Mouse (Mus musculus) gastrocnemius, postnatal 4 days (tissue): Measurements from ENCODE around the gene Rhog. TPM values are rescaled to one million over a fixed set of nuclear protein-coding genes. Genes with fewer than 3 reads are reported as not detected.

Source experiments
- DNase-seq, 2 experiments: peaks; one replicate each; pipeline ENCODE4 v3.0.0; 2021 to 2022; ENCODE audit warnings: low spot score in 2 of 2, mixed read lengths in 2 of 2
- total RNA-seq, 2 experiments: library from RNA; stranded (reverse); gene quantifications; 2 replicates each; pipeline ENCODE4 v1.2.3; 2021

Rhog gene
- total RNA-seq, 2 experiments from 2014 or later: 42.9 to 43.5 TPM

- DNase-seq: no peak
Observed at GRCm38 (mm10) chr7:102253631-102254030, 2.2 kb downstream of the Rhog start.

GRCm38 (mm10) chr7:102250631-102251214 is 5.1 kb downstream of the Rhog start:
- peak; percentile 82 to 91 for DNase-seq

GRCm38 (mm10) chr7:102249896-102250630 is 5.8 kb downstream of the Rhog start:
- peak; percentile 62 to 80 for DNase-seq

- peak in 1 of 2 experiments; percentile 24 for DNase-seq
Observed at GRCm38 (mm10) chr7:102249531-102249895, 6.3 kb downstream of the Rhog start.

GRCm38 (mm10) chr7:102248691-102249404 is 7.0 kb downstream of the Rhog start:
- DNase-seq: no peak

- no peak for DNase-seq
Observed at GRCm38 (mm10) chr7:102246956-102247797, 8.7 kb downstream of the Rhog start.

GRCm38 (mm10) chr7:102246265-102246664 is 9.6 kb downstream of the Rhog start:
- no peak for DNase-seq

GRCm38 (mm10) chr7:102245775-102246174 is 10.1 kb downstream of the Rhog start:
- DNase-seq: peak in 1 of 2 experiments; percentile 42

- peak in 1 of 2 experiments; percentile 67 for DNase-seq
Observed at GRCm38 (mm10) chr7:102244782-102245535, 10.9 kb downstream of the Rhog start.

- DNase-seq: no peak
Observed at GRCm38 (mm10) chr7:102243870-102244269, 12.0 kb downstream of the Rhog start.

- no peak for DNase-seq
Observed at GRCm38 (mm10) chr7:102242917-102243316, 12.9 kb downstream of the Rhog start.

GRCm38 (mm10) chr7:102242371-102242770 is 13.5 kb downstream of the Rhog start:
- no peak for DNase-seq

- no peak for DNase-seq
Observed at GRCm38 (mm10) chr7:102239591-102239990, 16.3 kb downstream of the Rhog start.

GRCm38 (mm10) chr7:102238686-102239286 is 17.1 kb downstream of the Rhog start:
- no peak for DNase-seq

GRCm38 (mm10) chr7:102233059-102233458 is 22.8 kb downstream of the Rhog start:
- DNase-seq: no peak

- no peak for DNase-seq
Observed at GRCm38 (mm10) chr7:102229814-102230213, 26.0 kb downstream of the Rhog start.

GRCm38 (mm10) chr7:102228049-102228670 is 27.7 kb downstream of the Rhog start:
- DNase-seq: no peak

- no peak for DNase-seq
Observed at GRCm38 (mm10) chr7:102226051-102226450, 29.8 kb downstream of the Rhog start.

GRCm38 (mm10) chr7:102223883-102224738 is 31.7 kb downstream of the Rhog start:
- no peak for DNase-seq
